Mouse (Mus musculus): ENCODE data around the gene Ahcy. TPM values are rescaled to one million over a fixed set of nuclear protein-coding genes. Genes with fewer than 3 reads are reported as not detected.
"Not testable (repeated sequence)": the region's sequence is repeated elsewhere in the genome, so short reads cannot be mapped to it uniquely, and the experiment has no call there.

Ahcy gene
- polyA plus RNA-seq, 1 experiment = 127 TPM

GRCm38 (mm10) chr2:155054672-155055071 lies 19.6 kb downstream of the Ahcy start:
- Histone ChIP-seq H3K79me3 (ENCODE audit: low read depth) (no peaks in the 10 kb centered on the region), H3K36me3 (ENCODE audit: control insufficient read depth, insufficient read depth) (peaks cover 8% of the 10 kb centered on the region), H3ac (ENCODE audit: control insufficient read depth, insufficient read length, low read depth) (no peak overlapping the region), H3K79me2 (ENCODE audit: control insufficient read depth, insufficient read depth) (no peaks in the 10 kb centered on the region), H3K27me3 (ENCODE audit: control insufficient read depth, insufficient read depth, insufficient read length) (no peaks in the 10 kb centered on the region), H3K4me3 (ENCODE audit: insufficient read depth, poor library complexity, severe bottlenecking) (no peak overlapping the region)
- TF ChIP-seq MAX (IDR thresholded peaks at IDR 0.05) (no peak), MYOG (IDR thresholded peaks at IDR 0.05; ENCODE audit: control insufficient read depth, extremely low read depth, insufficient read length) (no peak), USF1 (IDR thresholded peaks at IDR 0.05; ENCODE audit: low read depth) (no peak), CTCF (IDR thresholded peaks at IDR 0.05; ENCODE audit: control insufficient read depth, insufficient read depth, insufficient read length) (no peak), FOSL1 (IDR thresholded peaks at IDR 0.05; ENCODE audit: insufficient read depth, low read length, poor library complexity, severe bottlenecking) (no peak), CEBPB (IDR thresholded peaks at IDR 0.05; ENCODE audit: low read depth) (no peak), MYOD1 (IDR thresholded peaks at IDR 0.05; ENCODE audit: control insufficient read depth, insufficient read length, low read depth) (no peak)

- H3K36me3 ChIP-seq (ENCODE audit: control insufficient read depth, insufficient read depth) = not testable (repeated sequence)
Observed at GRCm38 (mm10) chr2:155053512-155053911, 20.8 kb downstream of the Ahcy start.

GRCm38 (mm10) chr2:155052681-155053080 lies 21.6 kb downstream of the Ahcy start:
- Histone ChIP-seq H3K79me3 (ENCODE audit: low read depth) (no peaks in the 10 kb centered on the region), H3K4me3 (ENCODE audit: insufficient read depth, poor library complexity, severe bottlenecking) (no peak overlapping the region), H3ac (ENCODE audit: control insufficient read depth, insufficient read length, low read depth) (no peak overlapping the region), H3K27me3 (ENCODE audit: control insufficient read depth, insufficient read depth, insufficient read length) (no peaks in the 10 kb centered on the region), H3K36me3 (ENCODE audit: control insufficient read depth, insufficient read depth) (no peaks in the 10 kb centered on the region), H3K79me2 (ENCODE audit: control insufficient read depth, insufficient read depth) (no peaks in the 10 kb centered on the region)
- TF ChIP-seq CTCF (IDR thresholded peaks at IDR 0.05; ENCODE audit: control insufficient read depth, insufficient read depth, insufficient read length) (no peak), FOSL1 (IDR thresholded peaks at IDR 0.05; ENCODE audit: insufficient read depth, low read length, poor library complexity, severe bottlenecking) (no peak), CEBPB (IDR thresholded peaks at IDR 0.05; ENCODE audit: low read depth) (no peak), USF1 (IDR thresholded peaks at IDR 0.05; ENCODE audit: low read depth) (no peak), MYOD1 (IDR thresholded peaks at IDR 0.05; ENCODE audit: control insufficient read depth, insufficient read length, low read depth) (no peak), MAX (IDR thresholded peaks at IDR 0.05) (no peak), MYOG (IDR thresholded peaks at IDR 0.05; ENCODE audit: control insufficient read depth, extremely low read depth, insufficient read length) (no peak)

More at GRCm38 (mm10) chr2:155053512-155053911, 20.8 kb downstream of the Ahcy start:
- not testable (repeated sequence) for H3K27me3 ChIP-seq (ENCODE audit: control insufficient read depth, insufficient read depth, insufficient read length); H3K79me3 ChIP-seq (ENCODE audit: low read depth); H3K4me3 ChIP-seq (ENCODE audit: insufficient read depth, poor library complexity, severe bottlenecking); H3ac ChIP-seq (ENCODE audit: control insufficient read depth, insufficient read length, low read depth); H3K79me2 ChIP-seq (ENCODE audit: control insufficient read depth, insufficient read depth)

- Histone ChIP-seq H3K27me3 (ENCODE audit: control insufficient read depth, insufficient read depth, insufficient read length) (no peaks in the 10 kb centered on the region), H3ac (ENCODE audit: control insufficient read depth, insufficient read length, low read depth) (no peak overlapping the region), H3K79me3 (ENCODE audit: low read depth) (no peaks in the 10 kb centered on the region), H3K4me3 (ENCODE audit: insufficient read depth, poor library complexity, severe bottlenecking) (no peak overlapping the region), H3K36me3 (ENCODE audit: control insufficient read depth, insufficient read depth) (no peaks in the 10 kb centered on the region), H3K79me2 (ENCODE audit: control insufficient read depth, insufficient read depth) (no peaks in the 10 kb centered on the region)
- TF ChIP-seq MYOG (IDR thresholded peaks at IDR 0.05; ENCODE audit: control insufficient read depth, extremely low read depth, insufficient read length) (no peak), CEBPB (IDR thresholded peaks at IDR 0.05; ENCODE audit: low read depth) (no peak), MYOD1 (IDR thresholded peaks at IDR 0.05; ENCODE audit: control insufficient read depth, insufficient read length, low read depth) (no peak), USF1 (IDR thresholded peaks at IDR 0.05; ENCODE audit: low read depth) (no peak), MAX (IDR thresholded peaks at IDR 0.05) (no peak), CTCF (IDR thresholded peaks at IDR 0.05; ENCODE audit: control insufficient read depth, insufficient read depth, insufficient read length) (no peak), FOSL1 (IDR thresholded peaks at IDR 0.05; ENCODE audit: insufficient read depth, low read length, poor library complexity, severe bottlenecking) (no peak)
Observed at GRCm38 (mm10) chr2:155051622-155052351, 22.5 kb downstream of the Ahcy start.

- TF ChIP-seq MYOG (IDR thresholded peaks at IDR 0.05; ENCODE audit: control insufficient read depth, extremely low read depth, insufficient read length) (no peak), MYOD1 (IDR thresholded peaks at IDR 0.05; ENCODE audit: control insufficient read depth, insufficient read length, low read depth) (peak; percentile 97)
- Histone ChIP-seq H3K79me3 (ENCODE audit: low read depth) (no peaks in the 10 kb centered on the region), H3K36me3 (ENCODE audit: control insufficient read depth, insufficient read depth) (no peaks in the 10 kb centered on the region), H3K79me2 (ENCODE audit: control insufficient read depth, insufficient read depth) (no peaks in the 10 kb centered on the region), H3K4me3 (ENCODE audit: insufficient read depth, poor library complexity, severe bottlenecking) (peak overlapping the region; percentile 31), H3ac (ENCODE audit: control insufficient read depth, insufficient read length, low read depth) (peak overlapping the region; percentile 12), H3K27me3 (ENCODE audit: control insufficient read depth, insufficient read depth, insufficient read length) (no peaks in the 10 kb centered on the region)
Observed at GRCm38 (mm10) chr2:155050504-155051236, 23.6 kb downstream of the Ahcy start.

- TF ChIP-seq CTCF (IDR thresholded peaks at IDR 0.05; ENCODE audit: control insufficient read depth, insufficient read depth, insufficient read length) (no peak), FOSL1 (IDR thresholded peaks at IDR 0.05; ENCODE audit: insufficient read depth, low read length, poor library complexity, severe bottlenecking) (no peak), CEBPB (IDR thresholded peaks at IDR 0.05; ENCODE audit: low read depth) (no peak), MYOG (IDR thresholded peaks at IDR 0.05; ENCODE audit: control insufficient read depth, extremely low read depth, insufficient read length) (no peak), MAX (IDR thresholded peaks at IDR 0.05) (no peak), USF1 (IDR thresholded peaks at IDR 0.05; ENCODE audit: low read depth) (no peak), MYOD1 (IDR thresholded peaks at IDR 0.05; ENCODE audit: control insufficient read depth, insufficient read length, low read depth) (no peak)
- H3K79me2 ChIP-seq (ENCODE audit: control insufficient read depth, insufficient read depth) = no peaks in the 10 kb centered on the region
- no peak overlapping the region for H3ac ChIP-seq (ENCODE audit: control insufficient read depth, insufficient read length, low read depth)
Observed at GRCm38 (mm10) chr2:155050108-155050503, 24.2 kb downstream of the Ahcy start.

More at GRCm38 (mm10) chr2:155050108-155050503, 24.2 kb downstream of the Ahcy start:
- Histone ChIP-seq H3K36me3 (ENCODE audit: control insufficient read depth, insufficient read depth) (no peaks in the 10 kb centered on the region), H3K4me3 (ENCODE audit: insufficient read depth, poor library complexity, severe bottlenecking) (peak overlapping the region; percentile 31), H3K27me3 (ENCODE audit: control insufficient read depth, insufficient read depth, insufficient read length) (no peaks in the 10 kb centered on the region), H3K79me3 (ENCODE audit: low read depth) (no peaks in the 10 kb centered on the region)
